Mouse (Mus musculus) cerebellum, adult 2 months (tissue): ENCODE data around the gene Bin2.

Experiments used
- CTCF ChIP-seq: fragments of 200-500 bp; IDR thresholded peaks from 2 replicates; pipeline ENCODE4 v1.5.1; 2011; ENCODE audit warnings: low read depth, mild to moderate bottlenecking, control low read depth, low read length, moderate library complexity, borderline replicate concordance; ENCODE audit not compliant: insufficient read depth
- POLR2A ChIP-seq: fragments of 200-500 bp; IDR thresholded peaks from 2 replicates; pipeline ENCODE4 v1.6.1; 2011; ENCODE audit warnings: low read length, control low read depth, borderline replicate concordance; ENCODE audit not compliant: insufficient read depth

DNA sequence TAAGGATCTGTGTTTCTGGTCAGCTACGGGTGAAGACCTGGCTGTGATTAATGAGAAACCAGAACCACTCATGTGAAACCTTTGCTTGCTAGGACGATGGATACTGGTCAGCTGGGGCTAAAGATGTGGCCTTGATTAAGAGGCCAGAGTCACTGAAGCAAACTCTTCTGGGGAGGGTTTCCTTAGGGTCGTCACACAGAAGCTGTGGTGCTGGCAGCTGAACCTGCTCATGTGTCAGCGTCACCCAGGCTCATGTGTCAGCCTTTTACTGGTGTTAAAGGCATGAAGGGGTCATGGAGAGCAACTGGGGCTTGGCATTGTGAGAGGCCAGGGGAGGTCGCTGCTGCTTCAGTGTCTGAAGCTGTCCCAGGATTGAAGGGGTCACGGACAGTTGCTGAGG lies 41.5 kb upstream of the Bin2 start:
- no peak for TF ChIP-seq CTCF
- no peak for TF ChIP-seq POLR2A
